Mouse (Mus musculus) heart, adult 2 months (tissue): ENCODE measurements around the gene Cd70.

Experiments
- CTCF ChIP-seq: fragments of 200-600 bp; IDR thresholded peaks from 2 replicates; pipeline ENCODE4 v1.8.1; 2022; ENCODE audit warnings: antibody characterized with exemption, mild to moderate bottlenecking, moderate library complexity
- POLR2A ChIP-seq: fragments of 200-500 bp; IDR thresholded peaks from 2 replicates; pipeline ENCODE4 v1.6.1; 2011; ENCODE audit warnings: mild to moderate bottlenecking, low read depth, low read length, control low read depth; ENCODE audit not compliant: insufficient read depth

GRCm38 (mm10) chr17:57145115-57145514 is 4.5 kb downstream of the Cd70 start:
- TF ChIP-seq CTCF (no peak), POLR2A (no peak)
